Mouse (Mus musculus) liver, embryonic 12.5 days (tissue): ENCODE measurements at regions not wholly inside any gene's neighbourhood (a gene's known extent, or its start where the extent isn't known, plus 50 kb on each side); places are given as distances from the start of the nearest gene placed in this dataset.

Experiments used
- ATAC-seq: fragments of 200-750 bp; cut with Nextera tagmentation; 2 replicates; pipeline ENCODE4 v1.8.0; 2017; ENCODE audit warnings: moderate number of reproducible peaks, mild to moderate bottlenecking, moderate library complexity
- H3K27ac ChIP-seq: fragments of 300-500 bp; sonication (generic); 2 replicates; pipeline ENCODE4 v1.5.1; 2016; ENCODE audit warnings: mild to moderate bottlenecking
- H3K27me3 ChIP-seq: fragments of 300-500 bp; sonication (generic); replicated peaks from 2 replicates; pipeline ENCODE4 v1.6.1; 2016; ENCODE audit warnings: mild to moderate bottlenecking, moderate library complexity
- H3K36me3 ChIP-seq: fragments of 300-500 bp; sonication (generic); 2 replicates; pipeline ENCODE4 v1.6.1; 2016; ENCODE audit warnings: mild to moderate bottlenecking, moderate library complexity
- H3K4me1 ChIP-seq: fragments of 300-500 bp; sonication (generic); 2 replicates; pipeline ENCODE4 v1.6.1; 2016
- H3K4me2 ChIP-seq: fragments of 300-500 bp; sonication (generic); 2 replicates; pipeline ENCODE4 v1.6.1; 2016; ENCODE audit warnings: mild to moderate bottlenecking, moderate library complexity
- H3K4me3 ChIP-seq: fragments of 300-500 bp; sonication (generic); 2 replicates; pipeline ENCODE4 v1.5.1; 2016; ENCODE audit warnings: mild to moderate bottlenecking, moderate library complexity
- H3K9ac ChIP-seq: fragments of 300-500 bp; sonication (generic); 2 replicates; pipeline ENCODE4 v1.6.1; 2016; ENCODE audit warnings: mild to moderate bottlenecking, moderate library complexity
- H3K9me3 ChIP-seq: fragments of 300-500 bp; sonication (generic); replicated peaks from 2 replicates; pipeline ENCODE4 v1.6.1; 2016; ENCODE audit warnings: mild to moderate bottlenecking, moderate library complexity
- WGBS: fragments of 180-500 bp; shearing (Covaris S2); methylation state at CpG from one replicate; pipeline ENCODE4 v1.1.7; 2016; ENCODE audit not compliant: insufficient replicate concordance; 5-methylcytosine and 5-hydroxymethylcytosine counted together

DNA sequence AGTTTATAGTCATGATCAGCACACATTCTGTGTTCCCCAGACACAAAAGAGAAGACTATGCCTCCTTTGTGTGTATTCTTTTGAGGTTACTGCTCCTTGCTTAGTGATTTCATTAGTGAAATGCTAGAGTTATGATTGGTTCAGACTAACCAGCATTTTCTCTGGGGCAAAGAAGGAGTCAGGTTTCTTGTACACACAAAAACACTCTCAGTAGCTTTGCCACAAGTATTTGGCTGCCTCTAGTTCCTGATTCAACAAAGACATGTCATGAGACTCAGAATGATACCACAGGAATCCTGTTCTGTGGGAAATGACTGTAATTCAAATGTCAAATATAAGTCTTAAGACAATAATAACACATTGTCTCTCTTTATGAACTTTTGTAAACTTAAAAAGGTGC is 86.9 kb downstream of the Alx1 start:
- no peaks in the 10 kb centered on the region for H3K36me3 ChIP-seq
- no peak overlapping the region for H3K4me2 ChIP-seq
- no peaks in the 10 kb centered on the region for H3K4me1 ChIP-seq
- no peak overlapping the region for H3K4me3 ChIP-seq
- no peak overlapping the region for H3K9ac ChIP-seq
- ATAC-seq: no peak
- no peaks in the 10 kb centered on the region for H3K9me3 ChIP-seq
- H3K27ac ChIP-seq: no peak overlapping the region
- no peaks in the 10 kb centered on the region for H3K27me3 ChIP-seq

DNA sequence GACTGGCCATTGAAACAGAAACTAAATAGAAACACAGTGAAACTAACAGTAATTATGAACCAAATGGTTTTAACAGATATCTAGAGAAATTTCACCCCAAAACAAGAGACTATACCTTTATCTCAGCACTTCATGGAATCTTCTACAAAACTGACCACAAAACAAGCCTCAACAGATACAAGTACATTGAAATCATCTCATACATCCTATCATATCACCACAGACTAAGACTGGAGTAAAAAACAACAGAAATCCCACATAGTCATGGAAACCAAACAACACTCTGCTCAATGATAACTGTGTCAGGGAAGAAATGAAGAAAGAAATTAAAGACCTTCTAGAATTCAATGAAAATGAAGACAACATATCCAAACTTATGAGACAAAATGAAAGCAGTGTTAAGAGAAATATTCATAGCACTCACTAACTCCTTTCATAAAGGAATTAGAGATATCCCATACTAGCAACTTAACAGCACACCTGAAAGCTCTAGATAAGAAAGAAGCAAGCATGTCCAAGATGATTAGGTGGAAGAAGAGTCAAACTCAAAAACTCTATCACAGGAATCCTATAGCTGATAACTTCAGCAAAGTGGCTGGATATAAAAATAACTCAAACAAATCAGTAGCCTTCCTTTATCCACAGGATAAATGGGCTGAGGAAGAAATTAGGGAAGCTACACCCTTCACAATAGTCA is 89.0 kb downstream of the Alx1 start:
- H3K9me3 ChIP-seq: no peaks in the 10 kb centered on the region
- peak; percentile 52; the same call in 1 of the 2 replicates for ATAC-seq
- no peaks in the 10 kb centered on the region for H3K36me3 ChIP-seq
- no peaks in the 10 kb centered on the region for H3K27me3 ChIP-seq
- no peak overlapping the region for H3K27ac ChIP-seq
- no peak overlapping the region for H3K4me3 ChIP-seq
- H3K9ac ChIP-seq: no peak overlapping the region
- H3K4me1 ChIP-seq: no peaks in the 10 kb centered on the region
- no peak overlapping the region for H3K4me2 ChIP-seq

DNA sequence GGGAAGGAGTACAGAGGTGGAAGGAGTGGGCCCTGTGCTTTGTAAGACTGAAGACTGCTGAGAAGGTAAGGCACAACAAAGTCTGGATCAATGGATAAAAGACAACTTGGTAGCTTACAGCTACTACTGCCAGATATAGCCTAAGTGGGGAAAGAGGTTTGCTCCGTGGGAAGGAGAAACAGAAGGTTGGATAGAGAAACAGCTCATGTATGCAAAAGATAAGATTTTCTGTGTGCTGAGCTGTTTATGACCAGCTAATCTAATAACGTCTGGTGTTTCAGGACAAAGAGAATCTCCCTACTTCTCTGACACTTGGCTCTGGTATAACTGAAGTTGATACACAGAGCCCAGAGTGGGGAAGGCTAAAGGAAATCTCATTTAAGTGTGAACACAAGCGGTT is 98.6 kb downstream of the Alx1 start:
- H3K9me3 ChIP-seq: no peaks in the 10 kb centered on the region
- peak; percentile 81 for ATAC-seq
- H3K27me3 ChIP-seq: no peaks in the 10 kb centered on the region
- no peaks in the 10 kb centered on the region for H3K36me3 ChIP-seq
- no peak overlapping the region for H3K27ac ChIP-seq
- no peak overlapping the region for H3K4me2 ChIP-seq
- H3K9ac ChIP-seq: no peak overlapping the region
- no peak overlapping the region for H3K4me3 ChIP-seq
- H3K4me1 ChIP-seq: no peaks in the 10 kb centered on the region
- 30% methylated on average over 3 of the region's 3 CpGs for WGBS

DNA sequence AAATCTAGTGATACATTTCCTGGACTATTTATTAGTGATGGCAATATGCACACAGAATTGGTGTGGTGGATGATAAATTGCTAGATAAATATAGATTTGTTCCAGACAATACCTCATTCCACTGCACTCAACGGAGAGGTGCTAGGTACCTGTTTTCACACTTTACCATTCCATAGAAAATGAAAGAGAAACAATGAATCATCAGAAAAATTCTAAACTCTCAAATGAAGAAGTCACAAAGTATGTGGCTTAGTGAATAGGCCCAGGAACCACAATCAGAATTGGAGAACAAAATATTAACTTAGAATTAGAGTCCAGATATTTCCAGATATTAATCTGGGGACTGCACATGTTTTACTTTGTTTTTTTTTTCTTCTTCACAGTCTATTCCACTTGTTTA is 101.4 kb downstream of the Alx1 start:
- 71% methylated on average over 1 of the region's 1 CpGs for WGBS
- no peaks in the 10 kb centered on the region for H3K4me1 ChIP-seq
- H3K9ac ChIP-seq: no peak overlapping the region
- no peak overlapping the region for H3K4me2 ChIP-seq
- H3K27ac ChIP-seq: no peak overlapping the region
- no peaks in the 10 kb centered on the region for H3K9me3 ChIP-seq
- no peaks in the 10 kb centered on the region for H3K27me3 ChIP-seq
- no peaks in the 10 kb centered on the region for H3K36me3 ChIP-seq
- ATAC-seq: no peak
- no peak overlapping the region for H3K4me3 ChIP-seq

DNA sequence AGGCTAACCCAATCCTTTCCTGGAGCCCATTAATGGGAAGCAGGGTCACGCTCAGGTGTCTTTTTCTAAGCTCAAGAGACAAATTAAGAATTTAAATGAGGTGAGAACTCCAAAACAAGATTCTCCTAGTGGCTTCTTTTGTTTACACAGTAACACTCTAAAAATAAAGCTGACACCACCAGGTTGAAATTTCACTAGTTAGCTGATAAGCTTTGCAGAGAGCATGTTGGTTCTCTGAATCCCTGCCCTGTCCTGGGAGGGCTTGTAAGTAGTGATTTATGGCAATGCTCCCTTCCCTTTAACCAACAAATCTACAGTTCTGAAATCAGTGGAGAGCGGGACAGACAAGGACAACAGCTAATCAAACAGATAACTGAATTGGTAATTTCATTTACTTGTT is 132.6 kb downstream of the Alx1 start:
- Histone ChIP-seq H3K4me1 (no peaks in the 10 kb centered on the region), H3K36me3 (no peaks in the 10 kb centered on the region), H3K9me3 (no peaks in the 10 kb centered on the region), H3K4me3 (no peak overlapping the region), H3K9ac (no peak overlapping the region), H3K4me2 (no peak overlapping the region), H3K27ac (no peak overlapping the region), H3K27me3 (no peaks in the 10 kb centered on the region)
- no peak for ATAC-seq
- 20% methylated on average over 2 of the region's 2 CpGs for WGBS

DNA sequence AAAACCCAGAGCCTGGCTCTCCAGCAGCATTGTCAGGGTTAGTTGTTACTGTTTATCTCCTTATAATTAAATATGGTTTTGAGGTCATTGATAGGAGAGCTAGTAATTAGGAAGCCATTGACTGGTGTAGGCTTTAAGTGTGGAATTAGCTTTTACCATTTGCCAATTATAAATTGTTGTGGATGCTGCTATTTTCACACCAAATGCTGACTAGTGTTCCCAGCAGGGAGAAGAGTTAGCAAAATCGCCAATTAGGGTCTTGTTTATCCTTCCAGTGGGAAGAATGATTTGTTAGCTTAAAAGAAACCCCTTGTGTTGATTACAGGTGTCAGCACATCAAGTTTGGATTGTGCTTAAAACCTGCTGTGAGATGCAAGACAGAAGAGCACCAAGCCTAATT is 134.1 kb downstream of the Alx1 start:
- Histone ChIP-seq H3K27ac (no peak overlapping the region), H3K4me3 (no peak overlapping the region), H3K9ac (no peak overlapping the region), H3K36me3 (no peaks in the 10 kb centered on the region), H3K4me2 (no peak overlapping the region), H3K27me3 (no peaks in the 10 kb centered on the region), H3K4me1 (no peaks in the 10 kb centered on the region), H3K9me3 (no peaks in the 10 kb centered on the region)
- no peak for ATAC-seq
- 3% methylated on average over 1 of the region's 1 CpGs for WGBS

DNA sequence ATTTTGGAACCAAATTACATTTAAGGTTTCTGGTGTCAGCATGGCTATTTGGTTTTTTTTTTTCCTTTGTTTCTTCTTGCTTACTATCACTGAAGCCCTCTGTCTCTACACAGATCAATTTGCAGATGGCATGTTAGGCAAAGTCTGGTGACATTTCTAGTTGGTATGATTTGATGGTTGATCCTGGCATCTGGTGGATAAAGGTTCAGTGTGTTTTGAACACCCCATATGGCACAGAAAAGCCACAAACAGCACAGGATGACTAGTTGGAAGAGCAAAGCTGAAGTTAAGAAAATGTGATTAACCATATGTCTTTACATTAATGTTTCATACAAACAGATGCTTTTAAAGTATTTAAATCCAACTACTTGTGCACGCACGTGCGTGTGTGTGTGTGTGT is 137.6 kb downstream of the Alx1 start:
- no peaks in the 10 kb centered on the region for H3K9me3 ChIP-seq
- no peak overlapping the region for H3K27ac ChIP-seq
- H3K4me3 ChIP-seq: no peak overlapping the region
- H3K27me3 ChIP-seq: no peaks in the 10 kb centered on the region
- H3K4me2 ChIP-seq: no peak overlapping the region
- no peaks in the 10 kb centered on the region for H3K4me1 ChIP-seq
- 63% methylated on average over 3 of the region's 3 CpGs for WGBS
- no peaks in the 10 kb centered on the region for H3K36me3 ChIP-seq
- no peak for ATAC-seq
- no peak overlapping the region for H3K9ac ChIP-seq

DNA sequence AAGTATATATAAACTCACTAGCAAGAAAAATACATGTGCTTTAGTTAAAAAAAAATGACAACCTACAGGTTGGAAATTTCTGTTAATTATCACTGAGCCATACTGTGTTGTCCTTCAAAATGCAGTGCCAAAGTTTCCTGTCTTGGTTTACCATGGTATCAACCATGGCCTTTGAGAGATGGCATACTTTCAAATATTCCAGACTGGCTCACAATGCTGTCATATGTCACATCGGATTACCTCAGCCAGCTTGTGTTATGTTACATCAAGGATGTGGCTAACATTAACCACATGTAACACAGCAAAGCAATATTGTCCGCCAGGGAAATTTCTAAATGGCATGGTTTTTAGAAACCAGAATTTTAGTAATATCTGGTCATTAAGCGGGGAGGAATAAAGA is 140.3 kb downstream of the Alx1 start:
- no peak for ATAC-seq
- Histone ChIP-seq H3K4me3 (no peak overlapping the region), H3K4me2 (no peak overlapping the region), H3K9ac (no peak overlapping the region), H3K4me1 (no peaks in the 10 kb centered on the region), H3K27ac (no peak overlapping the region), H3K36me3 (no peaks in the 10 kb centered on the region), H3K27me3 (no peaks in the 10 kb centered on the region), H3K9me3 (no peaks in the 10 kb centered on the region)
- 65% methylated on average over 3 of the region's 3 CpGs for WGBS

DNA sequence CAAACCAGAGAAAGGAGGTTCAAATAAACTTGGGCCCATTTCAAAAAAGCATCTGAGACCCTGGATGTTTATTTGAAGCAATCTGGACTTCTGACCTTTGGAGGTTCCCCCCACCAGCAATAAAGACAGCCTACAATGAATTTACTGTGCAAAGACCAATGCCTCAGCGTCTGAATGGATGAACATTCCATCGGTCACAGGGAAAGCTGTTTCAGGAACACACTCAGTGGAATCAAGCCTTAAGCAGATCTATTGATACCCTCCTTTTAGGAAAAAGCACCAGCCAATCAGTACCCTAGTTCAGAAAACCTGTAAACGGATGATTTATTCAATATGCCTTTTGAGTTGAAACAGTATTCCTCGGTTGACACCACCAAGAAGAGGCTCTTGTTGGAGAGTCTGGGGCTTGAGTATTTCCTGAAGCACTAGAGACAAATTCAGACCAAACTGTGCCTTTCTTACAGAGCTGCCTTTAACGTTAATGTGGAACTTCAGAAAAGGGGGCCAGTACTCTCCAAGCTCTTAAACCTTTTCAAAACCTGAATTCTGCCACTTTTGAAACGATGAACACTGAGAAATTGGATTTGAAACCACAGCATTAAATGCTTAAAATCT is 148.1 kb downstream of the Alx1 start:
- no peaks in the 10 kb centered on the region for H3K9me3 ChIP-seq
- no peaks in the 10 kb centered on the region for H3K4me1 ChIP-seq
- H3K9ac ChIP-seq: no peak overlapping the region
- H3K4me2 ChIP-seq: no peak overlapping the region
- H3K4me3 ChIP-seq: no peak overlapping the region
- no peaks in the 10 kb centered on the region for H3K36me3 ChIP-seq
- no peaks in the 10 kb centered on the region for H3K27me3 ChIP-seq
- ATAC-seq: no peak
- H3K27ac ChIP-seq: no peak overlapping the region
- WGBS: 68% methylated on average over 6 of the region's 6 CpGs

DNA sequence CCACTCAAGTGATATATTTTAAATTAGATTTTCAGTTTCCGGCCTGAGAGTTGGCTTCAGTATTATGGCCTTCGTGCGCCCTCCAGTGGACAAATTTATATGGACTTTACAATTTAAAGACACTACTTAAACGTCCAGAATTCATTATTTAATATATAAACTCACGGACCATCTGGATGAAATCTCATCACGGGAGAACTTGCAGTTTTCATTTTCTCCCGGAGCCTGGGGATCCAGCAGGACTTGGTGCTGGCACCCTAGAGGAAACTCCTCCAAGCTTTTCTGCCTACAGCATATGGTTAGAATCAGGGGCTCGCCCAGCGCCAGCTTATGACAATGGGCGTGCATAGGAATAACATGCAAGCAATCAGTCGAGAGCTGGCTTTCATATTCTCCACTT is 152.0 kb downstream of the Alx1 start:
- Histone ChIP-seq H3K9ac (no peak overlapping the region), H3K4me1 (no peaks in the 10 kb centered on the region), H3K36me3 (no peaks in the 10 kb centered on the region), H3K27ac (no peak overlapping the region), H3K4me2 (no peak overlapping the region), H3K9me3 (no peaks in the 10 kb centered on the region), H3K4me3 (no peak overlapping the region), H3K27me3 (no peaks in the 10 kb centered on the region)
- ATAC-seq: no peak
- 35% methylated on average over 11 of the region's 11 CpGs for WGBS

DNA sequence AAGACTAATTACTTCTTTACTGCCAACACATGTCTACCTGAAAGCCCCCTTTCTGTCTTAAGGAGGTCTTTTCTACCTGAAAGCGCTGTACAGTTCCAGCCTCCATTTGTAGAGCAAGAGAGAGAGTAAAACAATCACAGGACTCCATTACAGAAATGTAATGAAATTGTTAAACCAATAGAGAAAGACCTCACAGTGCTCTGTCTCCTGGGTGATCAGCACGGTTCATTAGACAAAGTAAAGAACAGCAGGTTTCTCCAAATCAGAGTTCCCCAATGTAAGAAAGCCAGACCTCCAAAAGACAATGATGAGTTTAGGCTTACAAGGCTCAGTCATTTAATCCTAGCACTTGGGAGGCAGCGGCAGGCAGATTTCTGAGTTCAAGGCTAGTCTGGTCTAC is 153.1 kb downstream of the Alx1 start:
- no peaks in the 10 kb centered on the region for H3K27me3 ChIP-seq
- no peak for ATAC-seq
- WGBS: 68% methylated on average over 3 of the region's 3 CpGs
- H3K4me2 ChIP-seq: no peak overlapping the region
- no peak overlapping the region for H3K4me3 ChIP-seq
- H3K27ac ChIP-seq: no peak overlapping the region
- no peaks in the 10 kb centered on the region for H3K4me1 ChIP-seq
- H3K9ac ChIP-seq: no peak overlapping the region
- no peaks in the 10 kb centered on the region for H3K9me3 ChIP-seq
- H3K36me3 ChIP-seq: no peaks in the 10 kb centered on the region

DNA sequence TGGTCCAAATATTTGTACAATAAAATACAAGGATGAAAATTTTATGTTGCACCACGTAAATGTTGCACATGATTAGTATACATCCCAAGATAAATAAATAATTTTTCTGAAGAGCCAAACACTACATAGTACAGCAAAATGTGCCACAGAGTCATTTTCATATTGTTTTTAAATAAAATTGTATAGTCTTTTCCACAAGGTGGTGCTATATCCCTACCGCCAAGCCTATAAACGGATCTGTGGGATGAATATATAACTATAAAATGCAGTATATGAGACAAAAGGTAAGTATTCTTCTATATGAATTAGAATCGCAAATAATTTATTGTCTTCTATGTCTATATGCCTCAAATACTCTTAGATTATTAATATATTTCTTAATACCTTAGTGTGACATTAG is 163.1 kb downstream of the Alx1 start:
- Histone ChIP-seq H3K27me3 (no peaks in the 10 kb centered on the region), H3K4me2 (no peak overlapping the region), H3K4me3 (no peak overlapping the region), H3K36me3 (no peaks in the 10 kb centered on the region), H3K4me1 (no peaks in the 10 kb centered on the region), H3K27ac (no peak overlapping the region), H3K9ac (no peak overlapping the region), H3K9me3 (no peaks in the 10 kb centered on the region)
- ATAC-seq: no peak
- WGBS: 18% methylated on average over 4 of the region's 4 CpGs

DNA sequence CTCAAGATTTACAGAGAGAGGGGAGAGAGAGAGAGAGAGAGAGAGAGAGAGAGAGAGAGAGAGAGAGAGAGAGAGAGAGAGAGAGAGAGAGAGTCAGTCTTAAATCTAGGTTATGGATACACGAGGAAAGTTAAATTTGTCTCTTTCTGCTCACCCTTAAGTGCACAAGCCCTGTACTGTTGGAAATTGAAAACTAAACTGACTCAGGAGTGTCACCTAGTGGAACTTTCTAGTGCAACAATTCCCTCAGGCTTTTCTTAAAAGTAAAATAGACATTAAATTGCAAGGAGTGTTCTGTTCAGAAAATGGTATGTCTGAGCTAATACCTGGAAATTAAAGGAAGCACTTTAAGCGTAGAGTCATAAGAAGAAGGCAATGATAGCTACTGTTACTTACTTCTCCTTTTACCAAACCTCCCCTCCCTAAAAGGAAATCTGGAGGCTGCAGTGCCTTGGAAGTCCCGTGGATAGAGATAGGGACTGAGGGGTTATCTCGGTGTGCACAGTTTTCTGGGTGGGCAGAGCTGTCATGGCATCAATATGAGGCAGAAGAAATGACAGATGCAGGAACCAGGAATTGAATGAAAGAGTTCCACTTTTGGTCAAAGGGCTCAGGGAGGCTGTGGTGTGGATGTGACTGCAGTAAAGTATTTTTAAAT is 193.3 kb downstream of the Alx1 start:
- H3K36me3 ChIP-seq: no peaks in the 10 kb centered on the region
- no peak overlapping the region for H3K4me3 ChIP-seq
- no peaks in the 10 kb centered on the region for H3K9me3 ChIP-seq
- ATAC-seq: no peak
- H3K9ac ChIP-seq: no peak overlapping the region
- no peaks in the 10 kb centered on the region for H3K4me1 ChIP-seq
- H3K4me2 ChIP-seq: no peak overlapping the region
- 11% methylated on average over 4 of the region's 4 CpGs for WGBS
- H3K27ac ChIP-seq: no peak overlapping the region
- no peaks in the 10 kb centered on the region for H3K27me3 ChIP-seq
